Mouse (Mus musculus) hindbrain, embryonic 16.5 days (tissue): ENCODE data around the gene Anks1. TPM values are rescaled to one million over a fixed set of nuclear protein-coding genes. Genes with fewer than 3 reads are reported as not detected.
"Not testable (repeated sequence)": the region's sequence is repeated elsewhere in the genome, so short reads cannot be mapped to it uniquely, and the experiment has no call there.

Experiments used
- ATAC-seq: fragments of 200-750 bp; cut with Nextera tagmentation; 2 replicates; pipeline ENCODE4 v1.8.0; 2017; ENCODE audit warnings: moderate TSS enrichment, moderate library complexity
- H3K27ac ChIP-seq: fragments of 300-500 bp; sonication (generic); 2 replicates; pipeline ENCODE4 v1.5.1; 2014; ENCODE audit warnings: low read depth, mild to moderate bottlenecking, control low read depth, low read length, moderate library complexity
- H3K27me3 ChIP-seq: fragments of 300-500 bp; sonication (generic); replicated peaks from 2 replicates; pipeline ENCODE4 v1.6.1; 2014; ENCODE audit warnings: low read length; ENCODE audit not compliant: control insufficient read depth, insufficient read depth
- H3K36me3 ChIP-seq: fragments of 300-500 bp; sonication (generic); 2 replicates; pipeline ENCODE4 v1.6.1; 2014; ENCODE audit warnings: mild to moderate bottlenecking, low read length, moderate library complexity, mixed read lengths; ENCODE audit not compliant: control insufficient read depth, insufficient read depth
- H3K4me1 ChIP-seq: fragments of 300-500 bp; sonication (generic); 2 replicates; pipeline ENCODE4 v1.6.1; 2014; ENCODE audit warnings: low read depth, low read length; ENCODE audit not compliant: control insufficient read depth, insufficient read depth
- H3K4me2 ChIP-seq: fragments of 300-500 bp; sonication (generic); 2 replicates; pipeline ENCODE4 v1.6.1; 2014; ENCODE audit warnings: mild to moderate bottlenecking, low read length, control low read depth, moderate library complexity
- H3K4me3 ChIP-seq: fragments of 300-500 bp; sonication (generic); 2 replicates; pipeline ENCODE4 v1.5.1; 2014; ENCODE audit warnings: mild to moderate bottlenecking, low read length, control low read depth, moderate library complexity
- H3K9ac ChIP-seq: fragments of 300-500 bp; sonication (generic); 2 replicates; pipeline ENCODE4 v1.6.1; 2014; ENCODE audit warnings: low read depth, mild to moderate bottlenecking, control low read depth, low read length, moderate library complexity
- H3K9me3 ChIP-seq: fragments of 300-500 bp; sonication (generic); 2 replicates; pipeline ENCODE4 v1.6.1; 2014; ENCODE audit warnings: mild to moderate bottlenecking, low read length, moderate library complexity; ENCODE audit not compliant: control insufficient read depth
- WGBS: fragments of 180-500 bp; shearing (Covaris S2); extraction: QIAGEN DNeasy Blood & Tissue Kit; methylation state at CpG from one replicate; pipeline ENCODE4 v1.1.7; 2014; 5-methylcytosine and 5-hydroxymethylcytosine counted together
- polyA plus RNA-seq: library from polyadenylated mRNA; unstranded; fragments of >200 nt; fragmentation: Nextera tagmentation; extraction: Ambion mirVana; gene quantifications from 2 replicates; pipeline ENCODE4 v1.2.1, GENCODE M21; 2015

The Anks1 gene
- polyA plus RNA-seq, 1 experiment from 2014 or later: 44.0 TPM

- no peak overlapping the region for H3K27ac ChIP-seq
- peaks cover 7% of the 10 kb centered on the region; the same call in 1 of the 2 replicates for H3K36me3 ChIP-seq
- H3K4me3 ChIP-seq: no peak overlapping the region
- no peaks in the 10 kb centered on the region for H3K4me1 ChIP-seq
- H3K4me2 ChIP-seq: no peak overlapping the region
- no peak overlapping the region for H3K9ac ChIP-seq
- ATAC-seq: no peak
- H3K9me3 ChIP-seq: no peaks in the 10 kb centered on the region
- no peaks in the 10 kb centered on the region for H3K27me3 ChIP-seq
- whole genome bisulfite sequencing: 85% methylated on average over 4 of the region's 4 CpGs
These were observed 87.2 kb downstream of the Anks1 start for GRCm38 (mm10) chr17:27996320-27996719.

GRCm38 (mm10) chr17:27997212-27997611 lies 88.1 kb downstream of the Anks1 start:
- H3K4me3 ChIP-seq: no peak overlapping the region
- no peak for ATAC-seq
- H3K36me3 ChIP-seq: peaks cover 7% of the 10 kb centered on the region; the same call in 1 of the 2 replicates
- no peak overlapping the region for H3K27ac ChIP-seq
- H3K4me1 ChIP-seq: no peaks in the 10 kb centered on the region
- no peak overlapping the region for H3K9ac ChIP-seq
- WGBS: 81% methylated on average over 12 of the region's 12 CpGs
- H3K27me3 ChIP-seq: no peaks in the 10 kb centered on the region
- no peak overlapping the region for H3K4me2 ChIP-seq
- H3K9me3 ChIP-seq: no peaks in the 10 kb centered on the region

DNA sequence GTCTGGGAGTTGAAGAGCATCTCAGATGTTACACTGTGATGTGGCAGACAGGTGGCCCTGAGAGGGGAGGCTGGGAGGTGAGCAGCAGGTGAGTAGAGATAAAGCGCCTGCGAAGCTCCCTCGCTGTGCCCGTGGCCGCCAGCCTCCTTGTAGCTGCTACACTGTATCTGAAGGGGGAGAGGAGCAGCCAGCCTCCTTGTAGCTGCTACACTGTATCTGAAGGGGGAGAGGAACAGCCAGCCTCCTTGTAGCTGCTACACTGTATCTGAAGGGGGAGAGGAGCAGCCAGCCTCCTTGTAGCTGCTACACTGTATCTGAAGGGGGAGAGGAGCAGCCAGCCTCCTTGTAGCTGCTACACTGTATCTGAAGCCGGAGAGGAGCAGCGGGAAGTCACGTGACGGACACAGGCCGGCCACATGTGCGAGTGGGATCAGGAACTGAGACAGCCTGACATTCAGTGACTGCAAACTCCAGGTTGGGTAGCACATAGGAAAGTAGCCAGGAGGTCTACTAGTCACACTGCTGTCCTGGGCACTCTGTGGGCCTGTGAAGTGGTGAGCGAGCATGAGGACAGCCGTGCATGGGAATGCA lies 90.7 kb downstream of the Anks1 start:
- WGBS: 81% methylated on average over 13 of the region's 13 CpGs
- H3K27ac ChIP-seq: not testable (repeated sequence)

GRCm38 (mm10) chr17:28000389-28000788 lies 91.3 kb downstream of the Anks1 start:
- Histone ChIP-seq H3K27ac (no peak overlapping the region), H3K4me3 (no peak overlapping the region), H3K4me2 (no peak overlapping the region), H3K9ac (no peak overlapping the region), H3K9me3 (no peaks in the 10 kb centered on the region), H3K4me1 (no peaks in the 10 kb centered on the region), H3K36me3 (0 out of 2 replicates have a peak, but pooled peaks cover 7% of the 10 kb centered on the region), H3K27me3 (no peaks in the 10 kb centered on the region)
- WGBS: 46% methylated on average over 4 of the region's 4 CpGs
- no peak for ATAC-seq

More for the DNA sequence above, 90.7 kb downstream of the Anks1 start:
- peak; percentile 20; the same call in 1 of the 2 replicates for ATAC-seq
- H3K36me3 ChIP-seq, H3K9ac ChIP-seq, H3K4me3 ChIP-seq, H3K9me3 ChIP-seq, H3K27me3 ChIP-seq, H3K4me1 ChIP-seq, H3K4me2 ChIP-seq: not testable (repeated sequence)

DNA sequence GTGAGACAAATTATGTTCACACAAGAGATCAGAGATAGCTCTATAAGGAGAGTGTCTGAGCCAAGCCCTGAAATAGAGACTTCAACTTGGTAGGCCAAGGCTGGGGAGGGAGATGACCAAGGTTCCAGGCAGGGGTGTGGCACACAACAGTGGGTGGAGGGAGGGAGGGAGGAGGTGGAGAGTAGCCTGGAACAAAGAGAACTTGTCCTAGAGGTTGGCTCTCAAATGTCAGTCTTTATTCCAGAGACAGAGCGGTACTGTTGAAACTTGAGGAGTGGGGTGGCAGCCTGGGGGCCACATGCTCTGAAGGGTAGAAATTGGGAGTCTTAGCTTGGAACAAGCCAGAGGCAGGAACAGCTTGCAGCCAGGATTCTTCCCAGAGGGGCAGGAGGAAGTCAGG lies 91.7 kb downstream of the Anks1 start:
- Histone ChIP-seq H3K27me3 (no peaks in the 10 kb centered on the region), H3K9me3 (no peaks in the 10 kb centered on the region), H3K4me2 (no peak overlapping the region), H3K36me3 (0 out of 2 replicates have a peak, but pooled peaks cover 5% of the 10 kb centered on the region), H3K9ac (no peak overlapping the region), H3K4me1 (peaks cover 4% of the 10 kb centered on the region), H3K27ac (no peak overlapping the region), H3K4me3 (no peak overlapping the region)
- 44% methylated on average over 1 of the region's 1 CpGs for WGBS
- ATAC-seq: 0 out of 2 replicates have a peak, but pooled peaks have one; percentile 24

GRCm38 (mm10) chr17:28005393-28005792 lies 96.3 kb downstream of the Anks1 start:
- ATAC-seq: peak; percentile 35; the same call in 1 of the 2 replicates
- no peaks in the 10 kb centered on the region for H3K27me3 ChIP-seq
- H3K4me1 ChIP-seq: peaks cover 22% of the 10 kb centered on the region
- H3K36me3 ChIP-seq: no peaks in the 10 kb centered on the region; the same call in 1 of the 2 replicates
- H3K4me3 ChIP-seq: no peak overlapping the region
- no peaks in the 10 kb centered on the region for H3K9me3 ChIP-seq
- H3K4me2 ChIP-seq: no peak overlapping the region
- H3K27ac ChIP-seq: peak overlapping the region; percentile 27; the same call in 1 of the 2 replicates
- no peak overlapping the region for H3K9ac ChIP-seq

DNA sequence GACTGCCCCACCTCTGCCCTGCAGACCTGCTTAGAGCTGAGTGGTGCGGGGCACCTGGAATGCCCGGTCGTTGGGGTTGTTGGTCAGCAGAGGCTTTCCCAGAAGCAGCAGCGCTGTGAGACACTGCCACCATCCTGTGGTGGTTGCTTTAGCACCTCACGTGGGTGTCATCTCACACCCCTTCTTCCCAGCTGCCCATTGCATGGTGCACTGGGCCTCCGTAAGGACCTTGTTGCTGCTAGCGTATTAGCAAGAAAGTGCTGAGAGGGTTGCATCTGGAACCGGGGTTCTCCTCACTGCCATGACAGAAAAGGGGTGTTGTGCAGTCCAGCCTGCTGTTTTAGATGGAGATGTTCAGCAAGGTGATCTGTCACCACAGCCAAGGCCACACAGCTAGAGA lies 97.1 kb downstream of the Anks1 start:
- no peak overlapping the region for H3K9ac ChIP-seq

GRCm38 (mm10) chr17:28006611-28007010 lies 97.5 kb downstream of the Anks1 start:
- Histone ChIP-seq H3K4me3 (no peak overlapping the region), H3K4me2 (no peak overlapping the region), H3K9ac (no peak overlapping the region), H3K4me1 (peaks cover 22% of the 10 kb centered on the region), H3K27me3 (no peaks in the 10 kb centered on the region), H3K36me3 (no peaks in the 10 kb centered on the region; the same call in 1 of the 2 replicates), H3K9me3 (no peaks in the 10 kb centered on the region), H3K27ac (peak overlapping the region; percentile 58; the same call in 1 of the 2 replicates)
- WGBS: 54% methylated on average over 5 of the region's 5 CpGs
- no peak for ATAC-seq

More for the DNA sequence above, 97.1 kb downstream of the Anks1 start:
- H3K9me3 ChIP-seq: no peaks in the 10 kb centered on the region
- no peak overlapping the region; the same call in 1 of the 2 replicates for H3K27ac ChIP-seq
- no peak overlapping the region for H3K4me2 ChIP-seq
- ATAC-seq: no peak
- 81% methylated on average over 8 of the region's 8 CpGs for WGBS
- H3K4me1 ChIP-seq: peaks cover 22% of the 10 kb centered on the region
- no peak overlapping the region for H3K4me3 ChIP-seq
- no peaks in the 10 kb centered on the region; the same call in 1 of the 2 replicates for H3K36me3 ChIP-seq
- H3K27me3 ChIP-seq: no peaks in the 10 kb centered on the region

DNA sequence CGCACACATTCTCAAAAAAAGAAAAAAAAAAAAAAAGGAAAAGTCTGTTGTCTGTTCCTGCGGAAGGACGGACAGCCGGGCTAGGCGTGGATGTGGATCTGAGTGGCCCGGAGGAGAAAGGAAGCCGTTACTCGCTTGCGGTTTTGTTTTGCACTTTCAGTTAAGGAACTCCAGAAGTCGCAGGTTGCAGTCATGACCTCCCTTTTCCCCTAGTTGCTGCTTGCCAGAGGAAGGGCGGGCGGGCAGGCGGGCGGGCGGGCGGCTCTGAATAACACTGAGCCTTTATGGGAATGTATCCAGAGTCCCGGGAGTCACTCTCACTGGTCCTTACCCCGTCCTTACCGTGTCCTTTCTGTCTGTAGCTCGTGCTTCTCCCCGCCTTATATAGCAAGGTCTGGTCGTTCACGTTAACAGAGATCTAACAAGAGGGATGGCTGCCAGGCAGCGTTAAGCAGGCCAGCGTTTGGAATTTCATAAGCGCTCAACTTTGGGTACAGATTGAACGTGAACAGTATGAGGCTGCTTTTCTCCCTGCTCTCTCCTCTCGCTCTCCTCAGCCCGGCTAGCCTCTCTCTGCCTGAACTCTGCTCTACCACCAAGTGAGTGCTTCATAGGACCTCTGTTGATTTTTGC lies 98.2 kb downstream of the Anks1 start:
- ATAC-seq: peak; percentile 57; the same call in 1 of the 2 replicates
- peak overlapping the region; percentile 42 for H3K4me2 ChIP-seq
- peak overlapping the region; percentile 63 for H3K27ac ChIP-seq
- peak overlapping the region; percentile 33; the same call in 1 of the 2 replicates for H3K9ac ChIP-seq
- H3K4me3 ChIP-seq: no peak overlapping the region
- WGBS: 19% methylated on average over 28 of the region's 29 CpGs
- peaks cover 22% of the 10 kb centered on the region for H3K4me1 ChIP-seq
- H3K9me3 ChIP-seq: no peaks in the 10 kb centered on the region
- H3K36me3 ChIP-seq: no peaks in the 10 kb centered on the region; the same call in 1 of the 2 replicates
- H3K27me3 ChIP-seq: no peaks in the 10 kb centered on the region
